Mouse (Mus musculus) bone marrow, adult 2 months (tissue): ENCODE measurements around the gene Slc30a9.

ENCODE experiments used
- CTCF ChIP-seq: fragments of 200-500 bp; IDR thresholded peaks from 2 replicates; pipeline ENCODE4 v1.5.1; 2011; ENCODE audit warnings: low read length, control low read depth; ENCODE audit not compliant: control insufficient read depth, insufficient read depth
- POLR2A ChIP-seq: fragments of 200-500 bp; IDR thresholded peaks from 2 replicates; pipeline ENCODE4 v1.6.1; 2011; ENCODE audit warnings: low read depth, mild to moderate bottlenecking, control low read depth, low read length, borderline replicate concordance; ENCODE audit not compliant: control insufficient read depth

GRCm38 (mm10) chr5:67399876-67400607 is 93.3 kb downstream of the Slc30a9 start:
- TF ChIP-seq CTCF (no peak), POLR2A (no peak)
